17 mouse cellular contexts compared by ENCODE assay signal in the genomic region with DNA sequence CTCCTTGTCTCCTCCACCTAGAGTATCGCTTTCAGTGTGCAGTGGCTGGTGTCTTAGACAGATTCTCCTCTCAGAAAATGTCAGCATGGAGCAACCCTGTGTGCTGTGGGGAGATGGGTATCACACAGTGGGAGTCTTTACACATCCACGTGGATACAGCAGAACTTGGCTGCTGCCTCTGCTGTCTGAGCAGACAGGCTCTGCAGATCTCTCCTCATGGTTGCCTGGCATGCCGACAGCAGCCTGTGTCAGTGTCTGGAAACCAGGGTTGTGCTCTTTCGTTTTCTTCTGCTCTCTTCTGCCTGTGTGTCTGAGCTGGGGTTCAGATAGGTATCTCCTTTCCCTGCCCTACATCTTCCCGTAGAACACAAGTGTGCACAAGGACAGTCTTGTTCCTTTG.
A peak's percentile ranks its signal among the peaks of the same experiment; 100 is the strongest.
DNase-seq lines count a peak whose midpoint lies in the region; ATAC-seq and TF ChIP-seq lines count a peak whose summit lies in the region.
"Had no signal": no experiment of that assay in that cellular context is flagged by ENCODE, and none has a peak within 500 bp of the region (broad histone marks: within the 10 kb centered on the region; RNA-seq: fewer than 3 reads in every experiment).

No protein-coding gene starts in this region.

- 45% methylated on average over 5 of the region's 5 CpGs for WGBS in hindbrain, postnatal 0 days
- 54% methylated on average over 5 of the region's 5 CpGs for WGBS in hindbrain, embryonic 14.5 days
- WGBS in intestine, embryonic 16.5 days, result 61% methylated on average over 5 of the region's 5 CpGs

- no peaks in the 10 kb centered on the region for H3K4me1 ChIP-seq in hindbrain, postnatal 0 days (ENCODE audit: insufficient read depth, low read length)
- H3K4me1 ChIP-seq in hindbrain, embryonic 14.5 days (replicated peaks; ENCODE audit: control insufficient read depth, insufficient read depth, low read length), result peaks cover 5% of the 10 kb centered on the region
- H3K4me1 ChIP-seq in intestine, embryonic 16.5 days (ENCODE audit: control insufficient read depth, insufficient read depth, low read length), result no peaks in the 10 kb centered on the region
- H3K4me1 ChIP-seq: liver, embryonic 12.5 days had no signal

- ATAC-seq in hindbrain, postnatal 0 days, result peak; percentile 41; the same call in 1 of the 2 replicates
- no peak for ATAC-seq in hindbrain, embryonic 14.5 days (ENCODE audit: low FRiP score)
- no peak for ATAC-seq in intestine, embryonic 16.5 days
- ATAC-seq: activated CD4-positive, CD25-positive, alpha-beta regulatory T cell, adult 4 months; CD4-positive, CD25-positive, alpha-beta regulatory T cell, adult 4 months; liver, embryonic 12.5 days had no signal

- no peak for TF ChIP-seq CTCF in hindbrain, postnatal 0 days (IDR thresholded peaks at IDR 0.05; ENCODE audit: low read depth)
- TF ChIP-seq CTCF in layer of hippocampus, adult 2 months (conservative IDR thresholded peaks at IDR 0.05), result no peak

- no peaks in the 10 kb centered on the region for H3K36me3 ChIP-seq in hindbrain, postnatal 0 days (ENCODE audit: insufficient read depth, low read length)
- no peaks in the 10 kb centered on the region for H3K36me3 ChIP-seq in hindbrain, embryonic 14.5 days (replicated peaks; ENCODE audit: control insufficient read depth, insufficient read depth)
- H3K36me3 ChIP-seq in intestine, embryonic 16.5 days (ENCODE audit: control insufficient read depth, insufficient read depth, low read length), result no peaks in the 10 kb centered on the region
- H3K36me3 ChIP-seq: hindbrain, embryonic 15.5 days; liver, embryonic 12.5 days had no signal

- H3K27ac ChIP-seq in hindbrain, postnatal 0 days, result no peak overlapping the region
- no peak overlapping the region for H3K27ac ChIP-seq in hindbrain, embryonic 14.5 days
- no peak overlapping the region for H3K27ac ChIP-seq in layer of hippocampus, adult 2 months
- H3K27ac ChIP-seq in intestine, embryonic 16.5 days (ENCODE audit: low read length), result no peak overlapping the region
- H3K27ac ChIP-seq: hindbrain, embryonic 15.5 days; left cerebral cortex, adult 2 months; liver, embryonic 12.5 days had no signal

- no peaks in the 10 kb centered on the region for H3K9me3 ChIP-seq in hindbrain, postnatal 0 days (ENCODE audit: low read length)
- no peaks in the 10 kb centered on the region for H3K9me3 ChIP-seq in hindbrain, embryonic 14.5 days (ENCODE audit: control insufficient read depth, low read length)
- H3K9me3 ChIP-seq in intestine, embryonic 16.5 days (ENCODE audit: control insufficient read depth, low read length), result no peaks in the 10 kb centered on the region
- H3K9me3 ChIP-seq: hindbrain, embryonic 15.5 days; liver, embryonic 12.5 days had no signal

- H3K4me2 ChIP-seq in hindbrain, postnatal 0 days (ENCODE audit: low read depth, low read length), result no peak overlapping the region
- H3K4me2 ChIP-seq in hindbrain, embryonic 14.5 days (replicated peaks), result no peak overlapping the region
- no peak overlapping the region for H3K4me2 ChIP-seq in intestine, embryonic 16.5 days (ENCODE audit: low read depth, low read length)
- H3K4me2 ChIP-seq: hindbrain, embryonic 15.5 days; liver, embryonic 12.5 days; midbrain, embryonic 11.5 days had no signal

- H3K9ac ChIP-seq in hindbrain, postnatal 0 days (replicated peaks; ENCODE audit: low read length), result no peak overlapping the region
- no peak overlapping the region for H3K9ac ChIP-seq in hindbrain, embryonic 14.5 days
- no peak overlapping the region for H3K9ac ChIP-seq in intestine, embryonic 16.5 days (ENCODE audit: low read depth, low read length)
- H3K9ac ChIP-seq: hindbrain, embryonic 15.5 days; liver, embryonic 12.5 days had no signal

- no peaks in the 10 kb centered on the region for H3K27me3 ChIP-seq in hindbrain, postnatal 0 days (ENCODE audit: insufficient read depth, low read length)
- H3K27me3 ChIP-seq in hindbrain, embryonic 14.5 days (ENCODE audit: control insufficient read depth, insufficient read depth, low read length), result no peaks in the 10 kb centered on the region; the same call in 1 of the 2 replicates
- H3K27me3 ChIP-seq in intestine, embryonic 16.5 days (replicated peaks; ENCODE audit: control insufficient read depth, insufficient read depth, low read length), result no peaks in the 10 kb centered on the region
- H3K27me3 ChIP-seq: hindbrain, embryonic 15.5 days had no signal

- H3K4me3 ChIP-seq in hindbrain, postnatal 0 days (ENCODE audit: low read length), result no peak overlapping the region
- no peak overlapping the region for H3K4me3 ChIP-seq in hindbrain, embryonic 14.5 days (replicated peaks; ENCODE audit: low read length)
- H3K4me3 ChIP-seq in layer of hippocampus, adult 2 months, result no peak overlapping the region
- H3K4me3 ChIP-seq in intestine, embryonic 16.5 days (ENCODE audit: low read length), result no peak overlapping the region
- H3K4me3 ChIP-seq: hindbrain, embryonic 15.5 days; left cerebral cortex, adult 2 months; liver, embryonic 12.5 days; myocyte had no signal

- peak; percentile 53 for DNase-seq in hindbrain, postnatal 0 days (ENCODE audit: low spot score)
- DNase-seq in hindbrain, embryonic 14.5 days (ENCODE audit: low spot score), result no peak
- peak; percentile 21 for DNase-seq in cerebellum, adult 9-10 months
- DNase-seq in layer of hippocampus, adult 2 months (ENCODE audit: low spot score in 2 of 2), result peak; percentile 13 to 39
- peak; percentile 10 to 16 for DNase-seq in right cerebral cortex, postnatal 36 days (ENCODE audit: low spot score in 2 of 2)
- DNase-seq in adipocyte (ENCODE audit: low spot score), result no peak
- DNase-seq: embryo, embryonic 11 days; kidney, adult 9 months; lung, postnatal 10 days had no signal

Comparison
In these comparisons a context has a peak if more than half of its experiments do, and no peak if none do; other contexts are left out.
1. DNase-seq: peak in hindbrain, postnatal 0 days (single experiment), cerebellum, adult 9-10 months (single experiment), layer of hippocampus, adult 2 months (2 of 2) and right cerebral cortex, postnatal 36 days (2 of 2); none in hindbrain, embryonic 14.5 days (single experiment) and adipocyte (single experiment).